Mouse (Mus musculus): ENCODE results near the gene Gm6993. TPM values are rescaled to one million over a fixed set of nuclear protein-coding genes. Genes with fewer than 3 reads are reported as not detected.
A peak's percentile ranks its signal among the peaks of the same experiment; 100 is the strongest.

The Gm6993 gene
- polyA plus RNA-seq, 1 experiment from 2014 or later: not detected

GRCm38 (mm10) chr12:31213556-31213955 lies 27.0 kb upstream of the Gm6993 start:
- H3K4me2 ChIP-seq (replicated peaks; ENCODE audit: low read depth, low read length): no peak overlapping the region
- H3K27me3 ChIP-seq (ENCODE audit: control insufficient read depth, insufficient read depth, low read length): no peaks in the 10 kb centered on the region
- WGBS: 62% methylated on average over 7 of the region's 7 CpGs
- H3K9me3 ChIP-seq (ENCODE audit: control insufficient read depth, low read depth, low read length): no peaks in the 10 kb centered on the region
- no peak overlapping the region; the same call in 1 of the 2 replicates for H3K27ac ChIP-seq (ENCODE audit: low read length)
- ATAC-seq (ENCODE audit: insufficient number of reproducible peaks, insufficient read depth, low FRiP score, low read depth): no peak
- H3K4me3 ChIP-seq (ENCODE audit: low read depth, low read length): no peak overlapping the region
- H3K9ac ChIP-seq (replicated peaks; ENCODE audit: low read depth, low read length): no peak overlapping the region
- H3K36me3 ChIP-seq (ENCODE audit: control insufficient read depth, insufficient read depth, low read length): no peaks in the 10 kb centered on the region
- 0 out of 2 replicates have a peak, but pooled peaks cover 2% of the 10 kb centered on the region for H3K4me1 ChIP-seq (ENCODE audit: control insufficient read depth, insufficient read depth, low read length)

GRCm38 (mm10) chr12:31215003-31215402 lies 25.6 kb upstream of the Gm6993 start:
- Histone ChIP-seq H3K4me3 (ENCODE audit: low read depth, low read length) (no peak overlapping the region), H3K27ac (ENCODE audit: low read length) (no peak overlapping the region), H3K27me3 (ENCODE audit: control insufficient read depth, insufficient read depth, low read length) (no peaks in the 10 kb centered on the region), H3K4me2 (replicated peaks; ENCODE audit: low read depth, low read length) (no peak overlapping the region), H3K36me3 (ENCODE audit: control insufficient read depth, insufficient read depth, low read length) (no peaks in the 10 kb centered on the region), H3K9ac (replicated peaks; ENCODE audit: low read depth, low read length) (no peak overlapping the region), H3K4me1 (ENCODE audit: control insufficient read depth, insufficient read depth, low read length) (0 out of 2 replicates have a peak, but pooled peaks cover 4% of the 10 kb centered on the region), H3K9me3 (ENCODE audit: control insufficient read depth, low read depth, low read length) (no peaks in the 10 kb centered on the region)
- 39% methylated on average over 6 of the region's 6 CpGs for WGBS
- 0 out of 2 replicates have a peak, but pooled peaks have one; percentile 37 for ATAC-seq (ENCODE audit: insufficient number of reproducible peaks, insufficient read depth, low FRiP score, low read depth)

GRCm38 (mm10) chr12:31217232-31217631 lies 23.3 kb upstream of the Gm6993 start:
- Histone ChIP-seq H3K36me3 (ENCODE audit: control insufficient read depth, insufficient read depth, low read length) (no peaks in the 10 kb centered on the region), H3K27ac (ENCODE audit: low read length) (no peak overlapping the region; the same call in 1 of the 2 replicates), H3K9ac (replicated peaks; ENCODE audit: low read depth, low read length) (no peak overlapping the region), H3K27me3 (ENCODE audit: control insufficient read depth, insufficient read depth, low read length) (no peaks in the 10 kb centered on the region), H3K4me1 (ENCODE audit: control insufficient read depth, insufficient read depth, low read length) (0 out of 2 replicates have a peak, but pooled peaks cover 4% of the 10 kb centered on the region), H3K4me2 (replicated peaks; ENCODE audit: low read depth, low read length) (no peak overlapping the region), H3K9me3 (ENCODE audit: control insufficient read depth, low read depth, low read length) (no peaks in the 10 kb centered on the region), H3K4me3 (ENCODE audit: low read depth, low read length) (no peak overlapping the region)
- no peak for ATAC-seq (ENCODE audit: insufficient number of reproducible peaks, insufficient read depth, low FRiP score, low read depth)
- 49% methylated on average over 5 of the region's 5 CpGs for WGBS

GRCm38 (mm10) chr12:31218774-31219173 lies 21.8 kb upstream of the Gm6993 start:
- H3K27ac ChIP-seq (ENCODE audit: low read length): peak overlapping the region; percentile 30; the same call in 1 of the 2 replicates
- H3K9me3 ChIP-seq (ENCODE audit: control insufficient read depth, low read depth, low read length): no peaks in the 10 kb centered on the region
- H3K9ac ChIP-seq (replicated peaks; ENCODE audit: low read depth, low read length): no peak overlapping the region
- H3K4me1 ChIP-seq (ENCODE audit: control insufficient read depth, insufficient read depth, low read length): peaks cover 9% of the 10 kb centered on the region; the same call in 1 of the 2 replicates
- no peaks in the 10 kb centered on the region for H3K36me3 ChIP-seq (ENCODE audit: control insufficient read depth, insufficient read depth, low read length)
- no peak overlapping the region for H3K4me3 ChIP-seq (ENCODE audit: low read depth, low read length)
- ATAC-seq (ENCODE audit: insufficient number of reproducible peaks, insufficient read depth, low FRiP score, low read depth): peak; percentile 33; the same call in 1 of the 2 replicates
- H3K4me2 ChIP-seq (replicated peaks; ENCODE audit: low read depth, low read length): no peak overlapping the region
- no peaks in the 10 kb centered on the region for H3K27me3 ChIP-seq (ENCODE audit: control insufficient read depth, insufficient read depth, low read length)
- 47% methylated on average over 3 of the region's 3 CpGs for WGBS

GRCm38 (mm10) chr12:31221522-31221921 lies 19.0 kb upstream of the Gm6993 start:
- H3K27me3 ChIP-seq (ENCODE audit: control insufficient read depth, insufficient read depth, low read length): no peaks in the 10 kb centered on the region
- no peak overlapping the region for H3K4me3 ChIP-seq (ENCODE audit: low read depth, low read length)
- H3K9ac ChIP-seq (replicated peaks; ENCODE audit: low read depth, low read length): no peak overlapping the region
- no peak overlapping the region for H3K27ac ChIP-seq (ENCODE audit: low read length)
- no peaks in the 10 kb centered on the region for H3K36me3 ChIP-seq (ENCODE audit: control insufficient read depth, insufficient read depth, low read length)
- WGBS: 67% methylated on average over 6 of the region's 6 CpGs
- no peak for ATAC-seq (ENCODE audit: insufficient number of reproducible peaks, insufficient read depth, low FRiP score, low read depth)
- peaks cover 7% of the 10 kb centered on the region; the same call in 1 of the 2 replicates for H3K4me1 ChIP-seq (ENCODE audit: control insufficient read depth, insufficient read depth, low read length)
- H3K4me2 ChIP-seq (replicated peaks; ENCODE audit: low read depth, low read length): no peak overlapping the region
- no peaks in the 10 kb centered on the region for H3K9me3 ChIP-seq (ENCODE audit: control insufficient read depth, low read depth, low read length)

- Histone ChIP-seq H3K4me2 (replicated peaks; ENCODE audit: low read depth, low read length) (no peak overlapping the region), H3K27ac (ENCODE audit: low read length) (no peak overlapping the region), H3K36me3 (ENCODE audit: control insufficient read depth, insufficient read depth, low read length) (no peaks in the 10 kb centered on the region), H3K4me1 (ENCODE audit: control insufficient read depth, insufficient read depth, low read length) (peaks cover 7% of the 10 kb centered on the region; the same call in 1 of the 2 replicates), H3K9me3 (ENCODE audit: control insufficient read depth, low read depth, low read length) (no peaks in the 10 kb centered on the region), H3K27me3 (ENCODE audit: control insufficient read depth, insufficient read depth, low read length) (no peaks in the 10 kb centered on the region), H3K4me3 (ENCODE audit: low read depth, low read length) (no peak overlapping the region), H3K9ac (replicated peaks; ENCODE audit: low read depth, low read length) (no peak overlapping the region)
- 53% methylated on average over 2 of the region's 2 CpGs for WGBS
- no peak for ATAC-seq (ENCODE audit: insufficient number of reproducible peaks, insufficient read depth, low FRiP score, low read depth)
Observed at GRCm38 (mm10) chr12:31222282-31222681, 18.3 kb upstream of the Gm6993 start.

GRCm38 (mm10) chr12:31222741-31223140 lies 17.8 kb upstream of the Gm6993 start:
- no peak overlapping the region for H3K4me2 ChIP-seq (replicated peaks; ENCODE audit: low read depth, low read length)
- H3K9ac ChIP-seq (replicated peaks; ENCODE audit: low read depth, low read length): no peak overlapping the region
- H3K27ac ChIP-seq (ENCODE audit: low read length): no peak overlapping the region
- H3K4me3 ChIP-seq (ENCODE audit: low read depth, low read length): no peak overlapping the region
- H3K9me3 ChIP-seq (ENCODE audit: control insufficient read depth, low read depth, low read length): no peaks in the 10 kb centered on the region
- H3K27me3 ChIP-seq (ENCODE audit: control insufficient read depth, insufficient read depth, low read length): no peaks in the 10 kb centered on the region
- 30% methylated on average over 3 of the region's 3 CpGs for WGBS
- no peaks in the 10 kb centered on the region for H3K36me3 ChIP-seq (ENCODE audit: control insufficient read depth, insufficient read depth, low read length)
- no peak for ATAC-seq (ENCODE audit: insufficient number of reproducible peaks, insufficient read depth, low FRiP score, low read depth)
- peaks cover 7% of the 10 kb centered on the region; the same call in 1 of the 2 replicates for H3K4me1 ChIP-seq (ENCODE audit: control insufficient read depth, insufficient read depth, low read length)

GRCm38 (mm10) chr12:31225451-31225850 lies 15.1 kb upstream of the Gm6993 start:
- Histone ChIP-seq H3K27me3 (ENCODE audit: control insufficient read depth, insufficient read depth, low read length) (no peaks in the 10 kb centered on the region), H3K9me3 (ENCODE audit: control insufficient read depth, low read depth, low read length) (no peaks in the 10 kb centered on the region), H3K36me3 (ENCODE audit: control insufficient read depth, insufficient read depth, low read length) (no peaks in the 10 kb centered on the region), H3K9ac (replicated peaks; ENCODE audit: low read depth, low read length) (no peak overlapping the region), H3K4me1 (ENCODE audit: control insufficient read depth, insufficient read depth, low read length) (peaks cover 10% of the 10 kb centered on the region; the same call in 1 of the 2 replicates), H3K4me2 (replicated peaks; ENCODE audit: low read depth, low read length) (no peak overlapping the region), H3K27ac (ENCODE audit: low read length) (no peak overlapping the region), H3K4me3 (ENCODE audit: low read depth, low read length) (no peak overlapping the region)
- 67% methylated on average over 8 of the region's 8 CpGs for WGBS
- ATAC-seq (ENCODE audit: insufficient number of reproducible peaks, insufficient read depth, low FRiP score, low read depth): no peak

GRCm38 (mm10) chr12:31227167-31227566 lies 13.4 kb upstream of the Gm6993 start:
- no peaks in the 10 kb centered on the region for H3K9me3 ChIP-seq (ENCODE audit: control insufficient read depth, low read depth, low read length)
- no peak overlapping the region for H3K27ac ChIP-seq (ENCODE audit: low read length)
- H3K9ac ChIP-seq (replicated peaks; ENCODE audit: low read depth, low read length): no peak overlapping the region
- no peak overlapping the region for H3K4me3 ChIP-seq (ENCODE audit: low read depth, low read length)
- no peaks in the 10 kb centered on the region for H3K36me3 ChIP-seq (ENCODE audit: control insufficient read depth, insufficient read depth, low read length)
- no peak overlapping the region for H3K4me2 ChIP-seq (replicated peaks; ENCODE audit: low read depth, low read length)
- H3K4me1 ChIP-seq (ENCODE audit: control insufficient read depth, insufficient read depth, low read length): peaks cover 10% of the 10 kb centered on the region; the same call in 1 of the 2 replicates
- H3K27me3 ChIP-seq (ENCODE audit: control insufficient read depth, insufficient read depth, low read length): no peaks in the 10 kb centered on the region
- no peak for ATAC-seq (ENCODE audit: insufficient number of reproducible peaks, insufficient read depth, low FRiP score, low read depth)
- WGBS: 60% methylated on average over 3 of the region's 3 CpGs

All from stomach, embryonic 14.5 days (tissue).